Mouse (Mus musculus) intestine, embryonic 14.5 days (tissue): ENCODE measurements around the gene Cox10. TPM values are rescaled to one million over a fixed set of nuclear protein-coding genes. Genes with fewer than 3 reads are reported as not detected.

ENCODE experiments used
- ATAC-seq: fragments of 200-750 bp; cut with Nextera tagmentation; replicated peaks from 2 replicates; pipeline ENCODE4 v1.8.0; 2017; ENCODE audit warnings: low read depth, moderate number of reproducible peaks, moderate TSS enrichment, moderate library complexity; ENCODE audit not compliant: low FRiP score, low TSS enrichment
- DNase-seq: peaks from one replicate; pipeline ENCODE4 v3.0.0-alpha.2; 2018; ENCODE audit warnings: low spot score
- H3K27ac ChIP-seq: fragments of 300-500 bp; sonication (generic); 2 replicates; pipeline ENCODE4 v1.5.1; 2014; ENCODE audit warnings: low read depth, mild to moderate bottlenecking, control low read depth
- H3K27me3 ChIP-seq: fragments of 300-500 bp; sonication (generic); replicated peaks from 2 replicates; pipeline ENCODE4 v1.6.1; 2014; ENCODE audit warnings: low read length, control low read depth; ENCODE audit not compliant: control insufficient read depth, insufficient read depth
- H3K36me3 ChIP-seq: fragments of 300-500 bp; sonication (generic); 2 replicates; pipeline ENCODE4 v1.6.1; 2014; ENCODE audit warnings: low read length, control low read depth; ENCODE audit not compliant: control insufficient read depth, insufficient read depth
- H3K4me1 ChIP-seq: fragments of 300-500 bp; sonication (generic); replicated peaks from 2 replicates; pipeline ENCODE4 v1.6.1; 2014; ENCODE audit warnings: low read length, control low read depth, mixed read lengths; ENCODE audit not compliant: control insufficient read depth, insufficient read depth
- H3K4me2 ChIP-seq: fragments of 300-500 bp; sonication (generic); 2 replicates; pipeline ENCODE4 v1.6.1; 2014; ENCODE audit warnings: low read length
- H3K4me3 ChIP-seq: fragments of 300-500 bp; sonication (generic); 2 replicates; pipeline ENCODE4 v1.5.1; 2014; ENCODE audit warnings: low read depth, low read length, control low read depth, mixed read lengths
- H3K9ac ChIP-seq: fragments of 300-500 bp; sonication (generic); 2 replicates; pipeline ENCODE4 v1.6.1; 2014; ENCODE audit warnings: mild to moderate bottlenecking, low read length
- H3K9me3 ChIP-seq: fragments of 300-500 bp; sonication (generic); 2 replicates; pipeline ENCODE4 v1.6.1; 2016; ENCODE audit warnings: low read length, control low read depth; ENCODE audit not compliant: control insufficient read depth
- WGBS: fragments of 180-500 bp; shearing (Covaris S2); extraction: QIAGEN DNeasy Blood & Tissue Kit; methylation state at CpG from one replicate; pipeline ENCODE4 v1.1.7; 2014; 5-methylcytosine and 5-hydroxymethylcytosine counted together
- polyA plus RNA-seq: library from polyadenylated mRNA; unstranded; fragments of >200 nt; fragmentation: Nextera tagmentation; extraction: Ambion mirVana; gene quantifications from 2 replicates; pipeline ENCODE4 v1.2.1, GENCODE M21; 2014

Cox10 gene
- polyA plus RNA-seq, 1 experiment from 2014 or later, result 33.0 TPM

DNA sequence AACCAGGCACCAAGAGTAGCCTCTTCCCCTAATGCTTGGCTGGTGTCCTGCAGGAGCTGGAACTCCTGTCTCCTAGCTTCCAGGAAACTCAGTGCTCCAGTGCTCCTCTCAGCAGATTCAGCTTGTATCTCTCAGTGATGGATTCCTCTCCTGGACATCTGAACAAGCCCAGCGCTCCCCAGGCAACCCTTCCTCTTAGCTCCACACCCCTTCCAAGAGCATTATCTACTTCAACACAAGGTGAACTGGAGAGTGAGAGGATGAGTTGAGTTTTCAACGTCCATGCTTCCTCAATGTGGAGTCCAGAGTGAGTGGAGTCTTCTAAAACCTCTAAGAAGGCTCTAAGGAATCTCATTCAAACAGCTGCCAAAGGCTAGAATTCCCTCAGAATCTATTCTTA, 76.6 kb downstream of the Cox10 start:
- 83% methylated on average over 2 of the region's 2 CpGs for WGBS
- Histone ChIP-seq H3K9me3 (no peaks in the 10 kb centered on the region), H3K4me1 (peaks cover 12% of the 10 kb centered on the region), H3K36me3 (no peaks in the 10 kb centered on the region), H3K4me3 (no peak overlapping the region), H3K27me3 (no peaks in the 10 kb centered on the region), H3K27ac (no peak overlapping the region), H3K4me2 (no peak overlapping the region), H3K9ac (no peak overlapping the region)
- DNase-seq (no peak), ATAC-seq (no peak)

DNA sequence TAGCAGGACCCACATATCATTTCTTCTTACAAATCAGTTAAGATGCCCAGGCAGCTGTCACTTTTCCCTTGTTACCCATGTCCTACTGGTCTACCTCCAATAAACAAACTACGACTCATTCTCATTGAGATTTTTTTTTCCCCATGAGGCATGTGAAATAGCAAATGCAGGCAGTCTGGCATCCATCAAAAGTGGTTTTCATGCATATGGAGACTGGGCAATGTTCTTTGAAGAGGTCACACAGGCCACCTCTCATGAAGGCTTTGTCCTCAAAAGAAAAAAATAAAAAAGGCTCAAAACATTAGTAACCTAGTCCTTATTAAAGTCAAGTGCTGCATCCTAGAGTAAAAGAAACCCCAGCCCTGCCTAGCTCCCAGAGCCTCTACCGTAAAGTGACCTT, 78.2 kb downstream of the Cox10 start:
- Histone ChIP-seq H3K27me3 (no peaks in the 10 kb centered on the region), H3K27ac (no peak overlapping the region), H3K4me2 (no peak overlapping the region), H3K36me3 (no peaks in the 10 kb centered on the region), H3K4me3 (no peak overlapping the region), H3K4me1 (peaks cover 12% of the 10 kb centered on the region), H3K9me3 (no peaks in the 10 kb centered on the region), H3K9ac (no peak overlapping the region)
- ATAC-seq (no peak), DNase-seq (no peak)
- 45% methylated on average over 2 of the region's 2 CpGs for WGBS

- H3K27ac ChIP-seq, result no peak overlapping the region
- DNase-seq, result no peak
- no peak for ATAC-seq
Observed at GRCm38 (mm10) chr11:64000200-64000794, 79.0 kb downstream of the Cox10 start.

DNA sequence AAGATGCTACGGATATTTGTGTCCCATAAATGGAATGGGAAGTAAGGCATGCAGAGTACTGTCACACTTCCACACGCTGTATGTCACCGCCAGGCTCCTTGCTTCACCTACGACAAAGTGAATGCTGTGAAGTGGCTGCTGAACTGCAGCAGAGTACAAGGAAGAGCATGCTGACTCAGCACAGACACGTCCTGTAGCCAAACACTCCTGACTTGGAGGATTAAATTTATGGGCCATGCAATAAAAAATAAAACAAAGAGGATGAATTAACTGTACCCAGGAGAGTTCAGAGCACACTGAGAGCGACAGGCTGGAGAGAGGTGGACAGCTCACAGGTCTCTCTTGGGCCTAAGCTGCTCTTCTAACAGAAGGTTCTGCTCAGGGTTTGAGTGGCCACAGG, 79.8 kb downstream of the Cox10 start:
- H3K4me1 ChIP-seq, result peaks cover 12% of the 10 kb centered on the region
- H3K27me3 ChIP-seq, result 0 out of 2 replicates have a peak, but pooled peaks cover under 1% of the 10 kb centered on the region
- WGBS, result 64% methylated on average over 6 of the region's 6 CpGs
- DNase-seq, result no peak
- no peaks in the 10 kb centered on the region for H3K9me3 ChIP-seq
- H3K27ac ChIP-seq, result no peak overlapping the region
- no peak overlapping the region for H3K4me3 ChIP-seq
- H3K36me3 ChIP-seq, result no peaks in the 10 kb centered on the region
- no peak for ATAC-seq
- no peak overlapping the region for H3K9ac ChIP-seq
- no peak overlapping the region for H3K4me2 ChIP-seq

More at GRCm38 (mm10) chr11:64000200-64000794, 79.0 kb downstream of the Cox10 start:
- Histone ChIP-seq H3K4me3 (no peak overlapping the region), H3K36me3 (no peaks in the 10 kb centered on the region), H3K4me2 (no peak overlapping the region), H3K27me3 (no peaks in the 10 kb centered on the region), H3K9ac (no peak overlapping the region), H3K9me3 (no peaks in the 10 kb centered on the region), H3K4me1 (peaks cover 12% of the 10 kb centered on the region)
- 56% methylated on average over 5 of the region's 5 CpGs for WGBS

- Histone ChIP-seq H3K9me3 (no peaks in the 10 kb centered on the region), H3K9ac (no peak overlapping the region), H3K4me2 (no peak overlapping the region), H3K27ac (no peak overlapping the region), H3K36me3 (no peaks in the 10 kb centered on the region), H3K4me1 (no peaks in the 10 kb centered on the region), H3K27me3 (peaks cover 36% of the 10 kb centered on the region), H3K4me3 (no peak overlapping the region)
- DNase-seq (no peak), ATAC-seq (no peak)
- 85% methylated on average over 8 of the region's 8 CpGs for WGBS
Observed at GRCm38 (mm10) chr11:63991958-63992357, 87.3 kb downstream of the Cox10 start.

DNA sequence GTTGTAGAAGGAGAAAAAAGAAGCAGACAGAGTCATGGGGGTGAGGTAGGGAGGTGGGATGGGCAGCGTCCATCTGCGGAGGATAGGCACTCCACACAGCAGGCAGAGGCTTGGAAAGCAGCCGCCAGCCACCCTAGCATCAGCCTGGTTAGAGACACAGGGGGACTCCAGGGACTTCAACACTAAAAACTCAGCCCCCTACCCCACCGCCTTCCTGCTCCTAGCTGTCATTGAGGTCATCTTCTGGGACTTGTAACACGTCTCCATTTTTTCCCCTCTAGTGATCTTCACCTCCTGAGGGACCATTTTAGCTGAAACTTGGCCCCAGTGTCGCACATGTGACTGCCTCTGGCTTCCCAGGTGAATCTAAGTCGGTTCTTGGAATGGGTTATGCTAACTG, 88.5 kb downstream of the Cox10 start:
- no peak for ATAC-seq
- no peaks in the 10 kb centered on the region for H3K36me3 ChIP-seq
- WGBS, result 93% methylated on average over 7 of the region's 7 CpGs

GRCm38 (mm10) chr11:63990311-63990710, 89.0 kb downstream of the Cox10 start:
- ATAC-seq, result no peak

More for the DNA sequence above, 88.5 kb downstream of the Cox10 start:
- no peak overlapping the region for H3K4me3 ChIP-seq
- no peak for DNase-seq
- no peaks in the 10 kb centered on the region; the same call in 1 of the 2 replicates for H3K4me1 ChIP-seq
- no peak overlapping the region for H3K9ac ChIP-seq
- no peaks in the 10 kb centered on the region for H3K9me3 ChIP-seq
- H3K27ac ChIP-seq, result no peak overlapping the region
- H3K4me2 ChIP-seq, result no peak overlapping the region
- peaks cover 36% of the 10 kb centered on the region for H3K27me3 ChIP-seq

GRCm38 (mm10) chr11:63988991-63989860, 90.0 kb downstream of the Cox10 start:
- Histone ChIP-seq H3K27ac (no peak overlapping the region), H3K9ac (no peak overlapping the region), H3K4me2 (no peak overlapping the region), H3K36me3 (no peaks in the 10 kb centered on the region), H3K4me3 (no peak overlapping the region), H3K27me3 (peaks cover 33% of the 10 kb centered on the region), H3K9me3 (no peaks in the 10 kb centered on the region), H3K4me1 (no peaks in the 10 kb centered on the region; the same call in 1 of the 2 replicates)
- ATAC-seq, result no peak
- 67% methylated on average over 9 of the region's 9 CpGs for WGBS
- no peak for DNase-seq

More at GRCm38 (mm10) chr11:63990311-63990710, 89.0 kb downstream of the Cox10 start:
- Histone ChIP-seq H3K27me3 (peaks cover 36% of the 10 kb centered on the region), H3K36me3 (no peaks in the 10 kb centered on the region), H3K9me3 (no peaks in the 10 kb centered on the region), H3K4me2 (no peak overlapping the region), H3K4me3 (no peak overlapping the region), H3K4me1 (no peaks in the 10 kb centered on the region; the same call in 1 of the 2 replicates), H3K27ac (no peak overlapping the region), H3K9ac (no peak overlapping the region)
- DNase-seq, result no peak
- WGBS, result 91% methylated on average over 8 of the region's 8 CpGs
